Mouse (Mus musculus): Measurements from ENCODE around the gene Tmem262.
"Not testable (repeated sequence)": the region's sequence is repeated elsewhere in the genome, so short reads cannot be mapped to it uniquely, and the experiment has no call there.

Gene Tmem262

GRCm38 (mm10) chr19:6079983-6080480 is at the start of gene Tmem262:
Gene Tmem262, plus strand, starts transcription at chr19:6080033.
- DNase-seq, result no peak

GRCm38 (mm10) chr19:6030520-6031280 is 49.1 kb upstream of the Tmem262 start:
- no peak for DNase-seq

GRCm38 (mm10) chr19:6035966-6036585 is 43.8 kb upstream of the Tmem262 start:
- no peak for DNase-seq

- no peak for DNase-seq
Observed at GRCm38 (mm10) chr19:6037695-6038094, 42.1 kb upstream of the Tmem262 start.

GRCm38 (mm10) chr19:6038326-6038725 is 41.5 kb upstream of the Tmem262 start:
- no peak for DNase-seq

- no peak for DNase-seq
Observed at GRCm38 (mm10) chr19:6040002-6040401, 39.8 kb upstream of the Tmem262 start.

GRCm38 (mm10) chr19:6042293-6042692 is 37.5 kb upstream of the Tmem262 start:
- DNase-seq, result no peak

GRCm38 (mm10) chr19:6044102-6044501 is 35.7 kb upstream of the Tmem262 start:
- not testable (repeated sequence) for DNase-seq

GRCm38 (mm10) chr19:6045366-6046293 is 34.2 kb upstream of the Tmem262 start:
- peak in 1 of 2 experiments; percentile 40 for DNase-seq

GRCm38 (mm10) chr19:6046294-6047153 is 33.3 kb upstream of the Tmem262 start, which contains the start of gene Syvn1:
Gene Syvn1, plus strand, starts transcription at chr19:6046576.
- DNase-seq, result peak; percentile 93 to 96

- DNase-seq, result no peak
Observed at GRCm38 (mm10) chr19:6047154-6047898, 32.5 kb upstream of the Tmem262 start.

GRCm38 (mm10) chr19:6047899-6048166 is 32.0 kb upstream of the Tmem262 start:
- no peak for DNase-seq

GRCm38 (mm10) chr19:6048681-6049410 is 31.0 kb upstream of the Tmem262 start:
- DNase-seq, result no peak

GRCm38 (mm10) chr19:6052516-6052915 is 27.3 kb upstream of the Tmem262 start:
- no peak for DNase-seq

GRCm38 (mm10) chr19:6054296-6054695 is 25.5 kb upstream of the Tmem262 start:
- DNase-seq, result peak in 1 of 2 experiments; percentile 3

- DNase-seq, result no peak
Observed at GRCm38 (mm10) chr19:6056696-6057095, 23.1 kb upstream of the Tmem262 start.

GRCm38 (mm10) chr19:6057313-6058096 is 22.3 kb upstream of the Tmem262 start, which contains the start of the genes Mrpl49 and Fau:
Gene Mrpl49, minus strand, starts transcription at chr19:6057785.
Gene Fau, plus strand, starts transcription at chr19:6057844.
- DNase-seq, result peak; percentile 98 to 99

GRCm38 (mm10) chr19:6058513-6058912 is 21.3 kb upstream of the Tmem262 start:
- no peak for DNase-seq

- no peak for DNase-seq
Observed at GRCm38 (mm10) chr19:6058966-6059365, 20.9 kb upstream of the Tmem262 start.

All from kidney, adult 8-10 months (tissue).